Mouse (Mus musculus) kidney, adult 2 months (tissue): Measurements from ENCODE around the gene Gemin7. TPM values are rescaled to one million over a fixed set of nuclear protein-coding genes. Genes with fewer than 3 reads are reported as not detected.

ENCODE experiments used
- DNase-seq: peaks from one replicate; pipeline ENCODE4 v3.0.0; 2021
- H3K27ac ChIP-seq: fragments of 200-500 bp; 2 replicates; pipeline ENCODE4 v1.5.1; 2012; ENCODE audit warnings: low read depth, low read length, control low read depth, inconsistent platforms; ENCODE audit not compliant: insufficient read depth
- H3K27me3 ChIP-seq: fragments of 200-500 bp; replicated peaks from 2 replicates; pipeline ENCODE4 v1.6.1; 2012; ENCODE audit warnings: mild to moderate bottlenecking, moderate library complexity, low read length, inconsistent platforms; ENCODE audit not compliant: control insufficient read depth, insufficient read depth
- H3K36me3 ChIP-seq: fragments of 200-500 bp; 2 replicates; pipeline ENCODE4 v1.6.1; 2012; ENCODE audit warnings: mild to moderate bottlenecking, moderate library complexity, low read length, inconsistent platforms; ENCODE audit not compliant: control insufficient read depth, insufficient read depth
- H3K4me1 ChIP-seq: fragments of 200-500 bp; 2 replicates; pipeline ENCODE4 v1.6.1; 2011; ENCODE audit warnings: low read length; ENCODE audit not compliant: control insufficient read depth, insufficient read depth
- H3K4me3 ChIP-seq: fragments of 200-500 bp; 2 replicates; pipeline ENCODE4 v1.5.1; 2011; ENCODE audit warnings: mild to moderate bottlenecking, low read depth, low read length, control low read depth; ENCODE audit not compliant: insufficient read depth
- CTCF ChIP-seq: fragments of 200-500 bp; conservative IDR thresholded peaks from 2 replicates; pipeline ENCODE4 v1.5.1; 2011; ENCODE audit warnings: low read depth, mild to moderate bottlenecking, control low read depth, low read length, moderate library complexity, mixed read lengths; ENCODE audit not compliant: insufficient read depth, insufficient read length
- POLR2A ChIP-seq: fragments of 200-500 bp; IDR thresholded peaks from one replicate; pipeline ENCODE4 v1.6.1; 2011; ENCODE audit warnings: low read depth, low read length, control low read depth
- WGBS: fragments of 180-500 bp; shearing (Covaris S2); methylation state at CpG from one replicate; pipeline ENCODE4 v1.1.7; 2018; 5-methylcytosine and 5-hydroxymethylcytosine counted together
- polyA plus RNA-seq: library from polyadenylated mRNA; depleted of rRNA; stranded (reverse); fragments of >200 nt; gene quantifications from 2 replicates; pipeline ENCODE4 v1.2.3, GENCODE M21; 2012

Gemin7 gene
- polyA plus RNA-seq, 1 experiment: 143 TPM

- peaks cover 7% of the 10 kb centered on the region for H3K36me3 ChIP-seq
- no peaks in the 10 kb centered on the region for H3K4me1 ChIP-seq
- H3K27ac ChIP-seq: no peak overlapping the region
- 50% methylated on average over 3 of the region's 3 CpGs for WGBS
- peak; percentile 78 for DNase-seq
- no peaks in the 10 kb centered on the region for H3K27me3 ChIP-seq
- TF ChIP-seq POLR2A (no peak), CTCF (peak; percentile 89)
- no peak overlapping the region for H3K4me3 ChIP-seq
Measured at GRCm38 (mm10) chr7:19589917-19590316, 12.5 kb upstream of the Gemin7 start.

DNA sequence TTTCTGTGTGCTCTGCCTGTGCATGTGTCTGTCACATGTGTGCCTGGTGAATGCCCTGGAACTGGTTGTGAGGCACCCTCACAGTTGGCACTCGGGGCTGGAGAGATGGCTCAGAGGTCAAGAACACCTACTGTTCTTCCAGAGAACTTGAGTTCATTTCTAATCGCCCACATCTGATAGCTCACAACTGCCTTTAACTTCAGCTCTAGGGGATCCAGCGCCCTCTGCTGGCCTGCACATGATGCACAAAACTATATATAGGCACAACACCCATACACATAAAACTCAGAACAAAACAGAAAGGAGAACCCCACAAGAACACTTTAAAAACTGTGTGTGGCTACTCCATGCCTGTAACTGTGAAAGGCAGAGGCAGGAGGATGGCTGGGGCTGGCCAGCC, 11.8 kb upstream of the Gemin7 start:
- peak; percentile 58 for DNase-seq
- H3K36me3 ChIP-seq: peaks cover 7% of the 10 kb centered on the region

GRCm38 (mm10) chr7:19586269-19586668, 8.9 kb upstream of the Gemin7 start:
- H3K4me1 ChIP-seq: no peaks in the 10 kb centered on the region
- no peak overlapping the region for H3K4me3 ChIP-seq
- no peaks in the 10 kb centered on the region for H3K27me3 ChIP-seq
- no peak overlapping the region for H3K27ac ChIP-seq
- WGBS: 91% methylated on average over 46 of the region's 46 CpGs
- TF ChIP-seq CTCF: no peak
- TF ChIP-seq POLR2A: no peak
- no peak for DNase-seq
- H3K36me3 ChIP-seq: peaks cover 7% of the 10 kb centered on the region

More for the DNA sequence above, 11.8 kb upstream of the Gemin7 start:
- H3K27me3 ChIP-seq: no peaks in the 10 kb centered on the region
- no peak overlapping the region for H3K27ac ChIP-seq
- TF ChIP-seq CTCF (peak; percentile 62), POLR2A (no peak)
- WGBS: 48% methylated on average over 3 of the region's 3 CpGs
- H3K4me1 ChIP-seq: no peaks in the 10 kb centered on the region
- no peak overlapping the region for H3K4me3 ChIP-seq

DNA sequence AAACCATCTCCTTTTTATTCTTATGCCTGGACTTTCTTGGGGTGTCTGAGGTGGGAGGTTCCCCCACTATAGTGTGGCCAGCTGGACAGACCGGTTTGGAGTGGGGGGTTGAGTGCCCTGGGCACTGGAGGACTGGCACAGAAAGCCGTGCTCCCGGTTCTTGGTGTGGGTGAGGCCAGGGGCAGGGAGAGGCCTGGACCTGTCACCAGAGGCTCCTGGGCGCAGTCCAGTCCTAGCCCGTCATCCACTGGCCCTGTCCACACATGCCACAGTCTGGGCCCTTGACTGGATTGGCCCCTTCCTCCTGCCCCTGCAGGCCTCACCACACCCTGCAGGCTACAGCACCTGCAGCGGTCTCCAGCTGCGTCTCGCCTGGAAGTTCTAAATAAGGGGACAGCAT, 3.2 kb upstream of the Gemin7 start:
- DNase-seq: no peak
- Histone ChIP-seq H3K36me3 (peaks cover 3% of the 10 kb centered on the region; the same call in 1 of the 2 replicates), H3K4me3 (no peak overlapping the region), H3K27ac (no peak overlapping the region), H3K4me1 (no peaks in the 10 kb centered on the region), H3K27me3 (no peaks in the 10 kb centered on the region)
- WGBS: 77% methylated on average over 8 of the region's 8 CpGs
- TF ChIP-seq CTCF (no peak), POLR2A (no peak)

DNA sequence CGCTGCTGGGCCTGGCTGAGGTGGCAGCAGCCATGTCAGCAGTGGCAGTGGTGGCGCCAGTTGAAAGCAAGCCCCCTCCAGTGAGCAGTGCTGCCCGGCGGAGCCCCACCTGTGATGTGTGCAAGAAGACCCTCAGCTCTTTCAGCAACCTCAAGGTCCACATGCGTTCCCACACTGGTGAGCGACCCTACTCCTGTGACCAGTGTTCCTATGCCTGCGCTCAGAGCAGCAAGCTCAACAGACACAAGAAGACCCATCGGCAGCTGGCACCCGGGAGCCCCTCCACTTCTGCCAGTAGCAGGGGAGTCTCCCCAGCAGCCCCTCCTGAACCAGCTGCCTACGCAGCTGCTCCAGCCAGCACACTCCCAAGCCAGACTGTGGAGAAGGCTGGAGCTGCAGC, 2.4 kb upstream of the Gemin7 start:
- Histone ChIP-seq H3K4me3 (no peak overlapping the region), H3K36me3 (no peaks in the 10 kb centered on the region), H3K27ac (no peak overlapping the region), H3K27me3 (no peaks in the 10 kb centered on the region), H3K4me1 (no peaks in the 10 kb centered on the region)
- TF ChIP-seq POLR2A (no peak), CTCF (no peak)
- DNase-seq: no peak
- 91% methylated on average over 10 of the region's 10 CpGs for WGBS

- no peaks in the 10 kb centered on the region for H3K36me3 ChIP-seq
- H3K27me3 ChIP-seq: no peaks in the 10 kb centered on the region
- DNase-seq: no peak
- WGBS: 77% methylated on average over 4 of the region's 4 CpGs
- H3K4me3 ChIP-seq: no peak overlapping the region
- TF ChIP-seq CTCF (no peak), POLR2A (no peak)
- 0 out of 2 replicates have a peak, but pooled peaks cover 4% of the 10 kb centered on the region for H3K4me1 ChIP-seq
- no peak overlapping the region for H3K27ac ChIP-seq
Measured at GRCm38 (mm10) chr7:19578436-19578835, 1.0 kb upstream of the Gemin7 start.

DNA sequence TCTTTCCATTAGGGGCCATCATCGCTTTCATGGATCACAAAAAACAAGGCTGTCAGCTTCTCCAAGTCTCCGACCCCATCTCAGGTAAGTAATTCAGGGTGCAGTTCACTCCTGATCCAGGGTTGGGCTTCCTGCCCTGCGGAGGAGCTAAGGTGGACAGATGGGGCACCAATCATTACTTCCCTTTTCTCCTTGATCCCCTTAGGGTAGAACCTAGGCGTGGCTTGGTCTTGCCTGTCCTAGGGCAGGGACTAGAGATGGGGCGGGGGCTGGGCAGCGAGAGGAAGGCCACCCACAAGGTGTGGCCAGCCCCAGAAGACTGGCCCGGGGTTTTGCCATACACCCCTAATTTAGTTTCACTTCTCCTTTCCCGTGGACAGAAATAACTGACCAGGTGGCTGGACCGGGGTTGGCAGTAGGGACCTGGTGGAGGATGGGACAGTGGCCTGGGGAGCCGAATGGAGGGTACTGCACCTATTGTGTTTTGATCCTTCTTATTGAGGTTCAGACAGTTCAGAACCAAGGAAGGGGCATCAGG, 551 bp upstream of the Gemin7 start:
- 0 out of 2 replicates have a peak, but pooled peaks cover 4% of the 10 kb centered on the region for H3K4me1 ChIP-seq
- no peak for TF ChIP-seq CTCF
- TF ChIP-seq POLR2A: no peak
- no peak for DNase-seq
- H3K4me3 ChIP-seq: peak overlapping the region; percentile 47
- no peak overlapping the region for H3K27ac ChIP-seq
- WGBS: 22% methylated on average over 10 of the region's 10 CpGs
- no peaks in the 10 kb centered on the region for H3K27me3 ChIP-seq
- H3K36me3 ChIP-seq: no peaks in the 10 kb centered on the region

- no peak for DNase-seq
- H3K36me3 ChIP-seq: no peaks in the 10 kb centered on the region
- no peak overlapping the region for H3K27ac ChIP-seq
- peaks cover 14% of the 10 kb centered on the region for H3K4me1 ChIP-seq
- H3K4me3 ChIP-seq: no peak overlapping the region
- 75% methylated on average over 3 of the region's 3 CpGs for WGBS
- no peaks in the 10 kb centered on the region for H3K27me3 ChIP-seq
- TF ChIP-seq POLR2A (no peak), CTCF (no peak)
Measured at GRCm38 (mm10) chr7:19575559-19575958, 1.8 kb downstream of the Gemin7 start.
